Mouse (Mus musculus): ENCODE measurements at regions not wholly inside any gene's neighbourhood (a gene's known extent, or its start where the extent isn't known, plus 50 kb on each side); places are given as distances from the start of the nearest gene placed in this dataset.

- Histone ChIP-seq H3K27ac (ENCODE audit: control insufficient read depth, insufficient read depth, low read depth, low read length, poor library complexity) (no peak overlapping the region), H3K4me3 (replicated peaks; ENCODE audit: control insufficient read depth, low read depth, low read length) (no peak overlapping the region), H3K4me1 (ENCODE audit: control insufficient read depth, insufficient read depth, low read length) (no peaks in the 10 kb centered on the region)
- 57% methylated on average over 9 of the region's 9 CpGs for WGBS
- TF ChIP-seq POLR2A (IDR thresholded peaks at IDR 0.05; ENCODE audit: borderline replicate concordance, control insufficient read depth, low read depth, low read length) (no peak), CTCF (IDR thresholded peaks at IDR 0.05; ENCODE audit: control insufficient read depth, insufficient read depth, low read length) (no peak)
These were observed 534.7 kb downstream of the Rwdd3 start for GRCm38 (mm10) chr3:120636669-120637305.

GRCm38 (mm10) chr3:120618358-120618757 lies 553.1 kb downstream of the Rwdd3 start:
- Histone ChIP-seq H3K4me1 (ENCODE audit: control insufficient read depth, insufficient read depth, low read length) (no peaks in the 10 kb centered on the region), H3K4me3 (replicated peaks; ENCODE audit: control insufficient read depth, low read depth, low read length) (no peak overlapping the region), H3K27ac (ENCODE audit: control insufficient read depth, insufficient read depth, low read depth, low read length, poor library complexity) (no peak overlapping the region)
- 72% methylated on average over 6 of the region's 6 CpGs for WGBS
- TF ChIP-seq CTCF (IDR thresholded peaks at IDR 0.05; ENCODE audit: control insufficient read depth, insufficient read depth, low read length) (no peak), POLR2A (IDR thresholded peaks at IDR 0.05; ENCODE audit: borderline replicate concordance, control insufficient read depth, low read depth, low read length) (no peak)

GRCm38 (mm10) chr3:120594226-120594625 lies 577.3 kb downstream of the Rwdd3 start:
- H3K4me1 ChIP-seq (ENCODE audit: control insufficient read depth, insufficient read depth, low read length): no peaks in the 10 kb centered on the region
- no peak for TF ChIP-seq POLR2A (IDR thresholded peaks at IDR 0.05; ENCODE audit: borderline replicate concordance, control insufficient read depth, low read depth, low read length)
- TF ChIP-seq CTCF (IDR thresholded peaks at IDR 0.05; ENCODE audit: control insufficient read depth, insufficient read depth, low read length): no peak
- H3K27ac ChIP-seq (ENCODE audit: control insufficient read depth, insufficient read depth, low read depth, low read length, poor library complexity): no peak overlapping the region
- H3K4me3 ChIP-seq (replicated peaks; ENCODE audit: control insufficient read depth, low read depth, low read length): no peak overlapping the region
- WGBS: 70% methylated on average over 1 of the region's 1 CpGs

DNA sequence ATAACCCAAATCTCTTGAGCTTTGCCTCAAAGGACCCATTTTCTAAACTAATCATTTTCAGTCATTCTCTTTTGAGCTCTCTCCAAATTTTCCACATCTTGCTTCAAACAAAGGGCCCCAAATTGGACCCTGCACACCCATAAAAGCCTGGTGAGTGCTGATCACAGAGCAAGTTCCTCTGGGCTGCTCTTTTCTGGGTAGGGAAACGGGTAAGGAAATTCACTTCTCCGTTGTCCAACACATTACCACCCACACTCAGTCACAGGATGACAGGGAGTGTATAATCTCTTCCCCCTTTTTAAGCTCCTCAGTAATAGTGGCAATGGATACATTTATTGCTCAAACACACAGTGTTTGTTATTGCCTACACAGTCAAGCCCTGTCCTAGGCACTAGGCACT lies 580.3 kb downstream of the Rwdd3 start:
- no peak overlapping the region for H3K4me3 ChIP-seq (replicated peaks; ENCODE audit: control insufficient read depth, low read depth, low read length)
- no peaks in the 10 kb centered on the region for H3K4me1 ChIP-seq (ENCODE audit: control insufficient read depth, insufficient read depth, low read length)
- no peak overlapping the region for H3K27ac ChIP-seq (ENCODE audit: control insufficient read depth, insufficient read depth, low read depth, low read length, poor library complexity)
- WGBS: 48% methylated on average over 2 of the region's 2 CpGs
- TF ChIP-seq CTCF (IDR thresholded peaks at IDR 0.05; ENCODE audit: control insufficient read depth, insufficient read depth, low read length) (no peak), POLR2A (IDR thresholded peaks at IDR 0.05; ENCODE audit: borderline replicate concordance, control insufficient read depth, low read depth, low read length) (no peak)

DNA sequence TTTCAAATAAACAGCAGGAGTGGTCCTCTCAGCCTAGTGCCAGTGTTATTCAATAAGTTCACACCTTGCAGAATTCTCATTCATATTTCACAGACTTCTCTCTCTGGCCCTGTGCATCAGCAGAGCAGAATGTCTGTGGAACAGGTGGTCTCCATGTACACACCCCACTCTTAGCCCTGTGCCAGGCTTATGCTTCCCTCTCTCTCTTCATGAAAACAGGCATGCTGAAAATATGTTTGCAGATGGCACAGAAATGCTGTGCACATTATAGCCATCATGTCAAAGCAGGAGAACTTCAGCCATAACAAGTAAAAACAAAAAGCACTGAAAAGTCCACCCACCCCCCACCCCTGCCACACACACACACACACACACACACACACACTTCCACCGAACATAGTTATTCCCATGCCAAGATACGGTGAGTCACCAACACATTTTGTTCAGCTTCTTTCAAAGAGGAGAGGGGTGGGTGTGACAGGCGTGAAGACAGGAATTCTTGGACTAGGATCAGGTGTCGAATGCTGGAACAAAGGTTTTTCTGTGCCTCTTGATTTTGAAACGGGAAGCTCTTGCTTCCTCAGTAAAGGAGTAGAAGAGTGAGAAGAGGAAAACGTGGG lies 600.6 kb downstream of the Rwdd3 start:
- Histone ChIP-seq H3K27ac (ENCODE audit: control insufficient read depth, insufficient read depth, low read depth, low read length, poor library complexity) (no peak overlapping the region), H3K4me1 (ENCODE audit: control insufficient read depth, insufficient read depth, low read length) (no peaks in the 10 kb centered on the region), H3K4me3 (replicated peaks; ENCODE audit: control insufficient read depth, low read depth, low read length) (no peak overlapping the region)
- no peak for TF ChIP-seq POLR2A (IDR thresholded peaks at IDR 0.05; ENCODE audit: borderline replicate concordance, control insufficient read depth, low read depth, low read length)
- TF ChIP-seq CTCF (IDR thresholded peaks at IDR 0.05; ENCODE audit: control insufficient read depth, insufficient read depth, low read length): no peak
- WGBS: 59% methylated on average over 6 of the region's 6 CpGs

DNA sequence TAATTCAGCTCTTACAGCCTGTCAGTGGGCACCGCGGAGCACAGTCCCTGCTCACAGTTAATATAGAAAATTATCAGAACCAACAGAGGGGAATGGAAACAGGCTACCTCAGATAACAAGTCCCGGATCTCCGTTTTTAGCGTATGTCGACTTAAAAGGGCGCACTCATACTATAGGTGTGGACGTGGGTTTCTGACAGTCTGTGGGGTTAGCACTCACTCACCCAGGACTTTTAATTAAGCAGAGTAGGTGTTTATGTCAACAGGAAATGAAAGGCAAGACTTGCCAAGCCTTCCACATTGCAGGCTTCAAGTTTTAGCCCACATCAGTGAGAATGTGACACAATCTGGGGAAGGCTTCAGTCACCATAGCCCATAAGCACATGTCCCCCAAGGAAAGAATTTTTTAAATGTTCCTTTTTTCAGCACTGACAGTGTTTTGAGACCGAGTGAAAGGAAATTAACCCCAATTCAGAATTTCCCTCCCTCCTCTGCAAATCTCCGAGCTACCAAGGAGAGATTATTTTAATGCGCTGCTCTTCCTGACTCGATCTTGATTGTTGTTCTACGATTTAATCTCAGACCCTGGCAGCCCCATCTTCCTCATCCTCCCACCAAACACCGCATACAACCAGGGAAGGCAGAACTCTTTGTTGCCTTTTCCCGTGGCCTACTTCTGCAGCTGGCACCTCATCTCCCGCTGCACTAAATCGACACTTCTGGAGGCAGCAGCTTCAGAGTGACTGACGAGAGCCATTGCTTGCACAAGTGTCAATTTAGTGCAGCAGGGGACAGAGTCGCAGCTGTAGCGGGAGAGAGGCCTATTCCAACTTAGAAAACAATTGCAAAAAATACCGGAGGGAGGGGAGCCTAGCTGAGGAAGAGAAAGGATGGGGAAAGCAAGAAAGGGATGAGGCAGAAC lies 629.7 kb downstream of the Rwdd3 start:
- 60% methylated on average over 21 of the region's 21 CpGs for WGBS
- Histone ChIP-seq H3K4me3 (replicated peaks; ENCODE audit: control insufficient read depth, low read depth, low read length) (no peak overlapping the region), H3K4me1 (ENCODE audit: control insufficient read depth, insufficient read depth, low read length) (no peaks in the 10 kb centered on the region), H3K27ac (ENCODE audit: control insufficient read depth, insufficient read depth, low read depth, low read length, poor library complexity) (no peak overlapping the region)
- TF ChIP-seq CTCF (IDR thresholded peaks at IDR 0.05; ENCODE audit: control insufficient read depth, insufficient read depth, low read length) (no peak), POLR2A (IDR thresholded peaks at IDR 0.05; ENCODE audit: borderline replicate concordance, control insufficient read depth, low read depth, low read length) (no peak)

DNA sequence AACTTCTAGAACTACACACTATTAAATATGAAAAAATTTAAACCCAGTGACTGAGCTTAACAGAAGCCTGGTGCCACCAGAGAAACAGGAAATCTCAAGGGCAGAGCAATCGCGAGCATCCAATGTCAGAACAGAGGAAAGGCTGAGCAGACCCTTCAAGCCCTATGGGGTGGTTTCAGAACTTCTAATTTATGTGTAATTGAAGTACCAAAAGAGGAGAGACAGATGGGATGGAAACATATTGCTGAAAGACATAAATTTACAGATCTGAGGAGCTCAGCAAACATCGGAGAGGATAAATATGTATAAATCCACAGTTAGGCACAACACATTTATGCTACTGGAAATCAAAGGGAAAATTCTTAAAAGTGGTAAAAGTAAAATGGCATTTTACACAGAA lies 637.6 kb downstream of the Rwdd3 start:
- Histone ChIP-seq H3K27ac (ENCODE audit: control insufficient read depth, insufficient read depth, low read depth, low read length, poor library complexity) (no peak overlapping the region), H3K4me1 (ENCODE audit: control insufficient read depth, insufficient read depth, low read length) (no peaks in the 10 kb centered on the region), H3K4me3 (replicated peaks; ENCODE audit: control insufficient read depth, low read depth, low read length) (no peak overlapping the region)
- 75% methylated on average over 3 of the region's 3 CpGs for WGBS
- TF ChIP-seq CTCF (IDR thresholded peaks at IDR 0.05; ENCODE audit: control insufficient read depth, insufficient read depth, low read length): no peak
- no peak for TF ChIP-seq POLR2A (IDR thresholded peaks at IDR 0.05; ENCODE audit: borderline replicate concordance, control insufficient read depth, low read depth, low read length)
